Mouse (Mus musculus) lung, postnatal 0 days (tissue): ENCODE results near the gene S100a8.

Experiments
- CTCF ChIP-seq: IDR thresholded peaks from 2 replicates; pipeline ENCODE4 v1.5.1; 2016; ENCODE audit warnings: antibody characterized with exemption, mild to moderate bottlenecking
- EP300 ChIP-seq: IDR thresholded peaks from 2 replicates; pipeline ENCODE4 v1.6.1; 2016; ENCODE audit warnings: antibody characterized with exemption, mild to moderate bottlenecking, control low read depth

- TF ChIP-seq CTCF, result no peak
- TF ChIP-seq EP300, result no peak
These were observed 18.9 kb upstream of the S100a8 start for GRCm38 (mm10) chr3:90649832-90650231.
